ENCODE assay signal across 8 mouse cellular contexts in the genomic region with DNA sequence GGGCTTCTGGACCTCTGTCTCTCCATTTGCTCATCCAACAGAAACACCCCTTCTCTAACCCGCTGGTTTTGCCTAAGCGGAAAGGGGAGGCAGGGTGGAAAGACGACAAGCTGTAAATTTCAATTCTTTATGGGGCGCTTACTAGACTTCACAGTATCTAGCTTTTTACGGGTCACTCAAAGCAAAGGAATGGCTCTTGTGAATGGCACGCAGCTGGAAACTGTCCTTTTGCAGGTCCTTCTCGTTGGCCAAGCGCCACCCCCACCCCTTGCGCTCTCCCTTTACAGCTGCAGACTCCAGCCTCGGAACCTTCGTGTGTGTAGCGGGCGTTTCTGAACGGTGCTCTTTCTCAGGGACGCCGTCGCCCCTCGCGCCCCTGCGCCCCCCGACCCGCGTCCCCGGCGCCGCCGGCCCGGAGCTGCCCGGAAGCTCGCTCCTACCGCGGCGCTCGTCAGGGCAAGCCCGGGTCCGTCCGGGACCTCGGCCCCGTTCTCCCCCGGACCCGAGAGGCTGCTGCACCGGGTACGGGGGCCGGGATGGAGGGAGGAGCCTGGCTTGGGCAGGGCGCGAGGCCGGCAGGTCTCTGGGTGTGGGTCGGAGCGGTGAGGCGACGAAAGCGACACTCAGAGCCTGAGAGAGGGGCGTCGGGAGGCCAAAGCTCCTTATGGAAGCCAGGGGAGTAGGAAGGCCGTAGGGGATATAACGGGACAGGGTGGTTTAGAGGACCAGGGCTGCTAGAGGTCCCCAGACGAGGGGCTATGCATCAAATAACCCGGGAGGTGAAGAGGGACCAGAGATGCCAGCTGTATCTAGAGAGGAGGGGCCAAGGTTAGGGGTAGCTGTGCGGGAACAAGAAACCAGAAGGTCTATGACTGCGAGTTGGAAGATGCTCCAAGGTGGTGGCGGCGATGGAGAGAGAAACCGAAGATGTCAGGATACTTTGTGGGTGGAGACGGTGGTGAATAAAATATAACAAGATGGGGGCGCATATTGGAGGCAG. TPM values are rescaled to one million over a fixed set of nuclear protein-coding genes. Genes with fewer than 3 reads are reported as not detected.
A peak's percentile ranks its signal among the peaks of the same experiment; 100 is the strongest.
DNase-seq lines count a peak whose midpoint lies in the region; ATAC-seq lines count a peak whose summit lies in the region.

A gene (plus strand): TSS at position 346 of the 1,000 bp plus-strand sequence.

- peak; percentile 83 for ATAC-seq in hindbrain, embryonic 12.5 days (ENCODE audit: low FRiP score)

- peak within 1 kb of the TSS; percentile 86 for H3K27ac ChIP-seq in hindbrain, embryonic 12.5 days

- peak within 1 kb of the TSS; percentile 82 for H3K4me2 ChIP-seq in hindbrain, embryonic 12.5 days (replicated peaks)

- no peaks in the 10 kb centered on the region for H3K9me3 ChIP-seq in hindbrain, embryonic 12.5 days (replicated peaks)

- peaks cover 33% of the 10 kb centered on the region for H3K4me1 ChIP-seq in hindbrain, embryonic 12.5 days

- H3K27me3 ChIP-seq in hindbrain, embryonic 12.5 days, result peaks cover 46% of the 10 kb centered on the region

- 1% methylated on average over 64 of the region's 65 CpGs for WGBS in hindbrain, embryonic 12.5 days

- no peaks in the 10 kb centered on the region for H3K36me3 ChIP-seq in hindbrain, embryonic 12.5 days

- H3K4me3 ChIP-seq in hindbrain, embryonic 12.5 days, result peak within 1 kb of the TSS; percentile 81

- peak within 1 kb of the TSS; percentile 96 for H3K9ac ChIP-seq in hindbrain, embryonic 12.5 days

- DNase-seq in NIH3T3 (ENCODE audit: low read depth), result peak; percentile 86
- peak; percentile 86 for DNase-seq in cerebellum, adult 9-11 months
- peak; percentile 71 to 75 for DNase-seq in frontal cortex, postnatal 25 days (ENCODE audit: low spot score in 2 of 2)
- DNase-seq in layer of hippocampus, postnatal 36 days, result peak; percentile 79 to 81
- peak; percentile 48 for DNase-seq in lung, postnatal 25 days (ENCODE audit: low spot score)
- DNase-seq in retina, adult 2 months (ENCODE audit: low read depth, low spot score), result peak; percentile 56
- DNase-seq in urinary bladder, postnatal 14 days (ENCODE audit: low spot score), result peak; percentile 73

RNA-seq across cellular contexts. Expression of the gene that starts here (rescaled TPM):
- 45.4 and 51.8 TPM in 2 replicates for polyA plus RNA-seq in hindbrain, embryonic 12.5 days (2016; fragmentation: Nextera tagmentation; extraction: Ambion mirVana)
- 10 to 100 TPM; 34.5 to 35.2 TPM for total RNA-seq in layer of hippocampus, postnatal 36 days (2021)

Comparison
In these comparisons a context has a peak if more than half of its experiments do, and no peak if none do; other contexts are left out.
1. Peak in every context shown above with its lines: DNase-seq, ATAC-seq, H3K4me3 ChIP-seq and H3K27ac ChIP-seq.